Mouse (Mus musculus) spleen, adult 2 months (tissue): Measurements from ENCODE around the gene Gde1. TPM values are rescaled to one million over a fixed set of nuclear protein-coding genes. Genes with fewer than 3 reads are reported as not detected.
A peak's percentile ranks its signal among the peaks of the same experiment; 100 is the strongest.

Source experiments
- DNase-seq, 2 experiments: peaks; one replicate each; pipeline versions ENCODE4 v3.0.0 to v3.0.0-alpha.2; 2012 to 2021; ENCODE audit warnings: low spot score in 2 of 2, low read depth in 1 of 2
- H3K27ac ChIP-seq: fragments of 200-500 bp; 2 replicates; pipeline ENCODE4 v1.5.1; 2012; ENCODE audit warnings: low read length, inconsistent platforms; ENCODE audit not compliant: insufficient read depth
- H3K27me3 ChIP-seq: fragments of 200-500 bp; 2 replicates; pipeline ENCODE4 v1.6.1; 2012; ENCODE audit warnings: mild to moderate bottlenecking, moderate library complexity, low read length, inconsistent platforms; ENCODE audit not compliant: control insufficient read depth, insufficient read depth
- H3K36me3 ChIP-seq: fragments of 200-500 bp; 2 replicates; pipeline ENCODE4 v1.6.1; 2012; ENCODE audit warnings: mild to moderate bottlenecking, low read length, inconsistent platforms; ENCODE audit not compliant: control insufficient read depth, insufficient read depth
- H3K4me1 ChIP-seq: fragments of 200-500 bp; 2 replicates; pipeline ENCODE4 v1.6.1; 2011; ENCODE audit warnings: inconsistent platforms; ENCODE audit not compliant: control insufficient read depth, insufficient read depth, insufficient read length
- H3K4me3 ChIP-seq: fragments of 200-500 bp; 2 replicates; pipeline ENCODE4 v1.5.1; 2011; ENCODE audit warnings: mild to moderate bottlenecking, inconsistent platforms; ENCODE audit not compliant: insufficient read depth, insufficient read length; ENCODE audit errors: extremely low read depth
- CTCF ChIP-seq: fragments of 200-500 bp; IDR thresholded peaks from 2 replicates; pipeline ENCODE4 v1.5.1; 2011; ENCODE audit warnings: mild to moderate bottlenecking, inconsistent platforms; ENCODE audit not compliant: insufficient read depth, insufficient read length, insufficient replicate concordance; ENCODE audit errors: extremely low read depth
- POLR2A ChIP-seq: fragments of 200-500 bp; IDR thresholded peaks from 2 replicates; pipeline ENCODE4 v1.6.1; 2011; ENCODE audit warnings: low read depth, low read length, inconsistent platforms
- WGBS: fragments of 180-500 bp; shearing (Covaris S2); methylation state at CpG from one replicate; pipeline ENCODE4 v1.1.7; 2018; 5-methylcytosine and 5-hydroxymethylcytosine counted together
- polyA plus RNA-seq: library from polyadenylated mRNA; depleted of rRNA; stranded (reverse); fragments of >200 nt; gene quantifications from 2 replicates; pipeline ENCODE4 v1.2.3, GENCODE M21; 2012; rRNA removed

The Gde1 gene
- 43.8 and 96.5 TPM in 2 replicates for polyA plus RNA-seq

- DNase-seq = peak; percentile 64 to 93
- TF ChIP-seq POLR2A = peak; percentile 52
- no peak for TF ChIP-seq CTCF
- Histone ChIP-seq H3K36me3 (no peaks in the 10 kb centered on the region), H3K4me1 (peaks cover 5% of the 10 kb centered on the region; the same call in 1 of the 2 replicates), H3K27ac (peak within 1 kb of the TSS; percentile 76), H3K4me3 (peak within 1 kb of the TSS; percentile 68), H3K27me3 (no peaks in the 10 kb centered on the region)
- under 1% methylated on average over 66 of the region's 66 CpGs for WGBS
Measured at GRCm38 (mm10) chr7:118705101-118705961, at the start of gene Gde1. Gde1 (minus strand) TSS chr7:118705778.

- Histone ChIP-seq H3K36me3 (peaks cover 41% of the 10 kb centered on the region), H3K27ac (no peak overlapping the region), H3K4me1 (no peaks in the 10 kb centered on the region), H3K4me3 (no peak overlapping the region), H3K27me3 (no peaks in the 10 kb centered on the region)
- no peak for DNase-seq
- 89% methylated on average over 7 of the region's 7 CpGs for WGBS
- TF ChIP-seq POLR2A (no peak), CTCF (no peak)
Measured at GRCm38 (mm10) chr7:118751625-118752024, 46.0 kb upstream of the Gde1 start.

- no peak overlapping the region for H3K27ac ChIP-seq
- H3K36me3 ChIP-seq = peaks cover 40% of the 10 kb centered on the region
- H3K27me3 ChIP-seq = no peaks in the 10 kb centered on the region
- WGBS = 90% methylated on average over 8 of the region's 8 CpGs
- DNase-seq = no peak
- no peak for TF ChIP-seq CTCF
- TF ChIP-seq POLR2A = no peak
- H3K4me3 ChIP-seq = no peak overlapping the region
- H3K4me1 ChIP-seq = no peaks in the 10 kb centered on the region
Measured at GRCm38 (mm10) chr7:118749706-118750105, 44.1 kb upstream of the Gde1 start.

GRCm38 (mm10) chr7:118747891-118748672 lies 42.5 kb upstream of the Gde1 start:
- Histone ChIP-seq H3K27ac (no peak overlapping the region), H3K4me3 (no peak overlapping the region), H3K36me3 (peaks cover 30% of the 10 kb centered on the region), H3K4me1 (no peaks in the 10 kb centered on the region), H3K27me3 (no peaks in the 10 kb centered on the region)
- TF ChIP-seq CTCF (no peak), POLR2A (no peak)
- 92% methylated on average over 12 of the region's 12 CpGs for WGBS
- DNase-seq = no peak

GRCm38 (mm10) chr7:118744766-118745165 lies 39.2 kb upstream of the Gde1 start:
- no peak for TF ChIP-seq POLR2A
- no peak for TF ChIP-seq CTCF
- Histone ChIP-seq H3K27ac (no peak overlapping the region), H3K4me1 (peaks cover 5% of the 10 kb centered on the region; the same call in 1 of the 2 replicates), H3K4me3 (no peak overlapping the region), H3K27me3 (no peaks in the 10 kb centered on the region), H3K36me3 (peaks cover 22% of the 10 kb centered on the region)
- no peak for DNase-seq
- WGBS = 95% methylated on average over 5 of the region's 5 CpGs

GRCm38 (mm10) chr7:118742278-118742677 lies 36.7 kb upstream of the Gde1 start:
- TF ChIP-seq POLR2A (no peak), CTCF (no peak)
- DNase-seq = no peak
- peak overlapping the region; percentile 11; the same call in 1 of the 2 replicates for H3K4me3 ChIP-seq
- peaks cover 5% of the 10 kb centered on the region; the same call in 1 of the 2 replicates for H3K4me1 ChIP-seq
- no peak overlapping the region for H3K27ac ChIP-seq
- H3K36me3 ChIP-seq = peaks cover 13% of the 10 kb centered on the region
- no peaks in the 10 kb centered on the region for H3K27me3 ChIP-seq
- WGBS = 73% methylated on average over 6 of the region's 6 CpGs
